In genomic region chr15:27525233-27526005, GRCm38 (mm10) we compare ENCODE assay signal across 10 mouse cellular contexts. TPM values are rescaled to one million over a fixed set of nuclear protein-coding genes. Genes with fewer than 3 reads are reported as not detected.
DNase-seq lines count a peak whose midpoint lies in the region; ATAC-seq lines count a peak whose summit lies in the region.
"Had no signal": no experiment of that assay in that cellular context is flagged by ENCODE, and none has a peak within 500 bp of the region (broad histone marks: within the 10 kb centered on the region; RNA-seq: fewer than 3 reads in every experiment).

No protein-coding gene starts in this region.

- no peak overlapping the region for H3K27ac ChIP-seq in liver, embryonic 16.5 days (ENCODE audit: low read length)
- H3K27ac ChIP-seq in liver, embryonic 12.5 days, result no peak overlapping the region
- H3K27ac ChIP-seq: midbrain, embryonic 10.5 days had no signal

- no peak overlapping the region for H3K4me2 ChIP-seq in liver, embryonic 16.5 days (ENCODE audit: low read depth, low read length)
- no peak overlapping the region for H3K4me2 ChIP-seq in liver, embryonic 12.5 days

- WGBS in liver, embryonic 16.5 days (ENCODE audit: insufficient replicate concordance), result 63% methylated on average over 12 of the region's 12 CpGs
- 70% methylated on average over 12 of the region's 12 CpGs for WGBS in liver, embryonic 12.5 days (ENCODE audit: insufficient replicate concordance)

- H3K27me3 ChIP-seq in liver, embryonic 16.5 days (ENCODE audit: control insufficient read depth, insufficient read depth, low read depth, low read length), result no peaks in the 10 kb centered on the region
- H3K27me3 ChIP-seq in liver, embryonic 12.5 days (replicated peaks), result no peaks in the 10 kb centered on the region

- no peak overlapping the region for H3K4me3 ChIP-seq in liver, embryonic 16.5 days (ENCODE audit: low read depth, low read length)
- H3K4me3 ChIP-seq in liver, embryonic 12.5 days, result no peak overlapping the region
- H3K4me3 ChIP-seq: midbrain, embryonic 10.5 days had no signal

- intact Hi-C loops in gastrocnemius, postnatal 14 days (cut with DNase I; ENCODE audit: low total_unique reads), result no loop called here

- peak; percentile 16; the same call in 1 of the 2 replicates for ATAC-seq in liver, embryonic 16.5 days (ENCODE audit: low read depth)
- ATAC-seq in liver, embryonic 12.5 days, result no peak
- peak; percentile 33; the same call in 1 of the 2 replicates for ATAC-seq in granulocyte monocyte progenitor cell, adult 5-6 weeks (replicated peaks; ENCODE audit: poor library complexity, severe bottlenecking)
- no peak for ATAC-seq in erythroblast, adult 5-6 weeks (replicated peaks; ENCODE audit: low FRiP score, poor library complexity, severe bottlenecking)
- ATAC-seq: inflammation-experienced regulatory T-cells, adult 6 months had no signal

- H3K36me3 ChIP-seq in liver, embryonic 16.5 days (ENCODE audit: control insufficient read depth, insufficient read depth), result no peaks in the 10 kb centered on the region
- no peaks in the 10 kb centered on the region for H3K36me3 ChIP-seq in liver, embryonic 12.5 days
- H3K36me3 ChIP-seq: midbrain, embryonic 10.5 days had no signal

- H3K4me1 ChIP-seq in liver, embryonic 16.5 days (ENCODE audit: control insufficient read depth, low read depth, low read length), result peaks cover 2% of the 10 kb centered on the region
- H3K4me1 ChIP-seq in liver, embryonic 12.5 days, result peaks cover 29% of the 10 kb centered on the region

- DNase-seq in gastrocnemius, postnatal 14 days, result peak; percentile 48
- no peak for DNase-seq in gastrocnemius, adult 18-20 months (ENCODE audit: low spot score)
- DNase-seq in Muller cell, postnatal 12 days (ENCODE audit: inconsistent ontology term), result peak; percentile 64
- DNase-seq in spleen, postnatal 10 days (ENCODE audit: low spot score in 2 of 2), result no peak

- H3K9ac ChIP-seq in liver, embryonic 16.5 days (ENCODE audit: low read depth, low read length), result no peak overlapping the region
- no peak overlapping the region for H3K9ac ChIP-seq in liver, embryonic 12.5 days

- no peaks in the 10 kb centered on the region for H3K9me3 ChIP-seq in liver, embryonic 16.5 days (replicated peaks; ENCODE audit: control insufficient read depth, low read length)
- no peaks in the 10 kb centered on the region for H3K9me3 ChIP-seq in liver, embryonic 12.5 days (replicated peaks)
- H3K9me3 ChIP-seq: midbrain, embryonic 10.5 days had no signal

RNA-seq across cellular contexts. Expression of gene Ank, which starts 58.9 kb away (rescaled TPM):
- total RNA-seq in gastrocnemius, postnatal 14 days (2021), result 10 to 100 TPM; 41.5 to 55.1 TPM
- total RNA-seq in gastrocnemius, adult 18-20 months (2021), result 100 to 1,000 TPM; 128 to 153 TPM
- 5.9 and 6.6 TPM in 2 replicates for polyA plus RNA-seq in liver, embryonic 16.5 days (2015; fragmentation: Nextera tagmentation; extraction: Ambion mirVana)
- 13.6 and 14.2 TPM in 2 replicates for polyA plus RNA-seq in liver, embryonic 12.5 days (2016; fragmentation: Nextera tagmentation; extraction: Ambion mirVana)
- total RNA-seq in granulocyte monocyte progenitor cell, adult 5-6 weeks (2014; fragmentation: Nextera tagmentation), result 20.1 and 20.8 TPM in 2 replicates
- total RNA-seq in granulocyte monocyte progenitor cell, adult 5-6 weeks (2017), result 11.3 and 12.4 TPM in 2 replicates
- total RNA-seq in erythroblast, adult 5-6 weeks (2015; ENCODE audit: low replicate concordance), result 107 and 136 TPM in 2 replicates
- 90.5 and 98.3 TPM in 2 replicates for total RNA-seq in erythroblast, adult 5-6 weeks (2017; ENCODE audit: low replicate concordance)

Comparison
In these comparisons a context has a peak if more than half of its experiments do, and no peak if none do; other contexts are left out.
1. DNase-seq: peak in gastrocnemius, postnatal 14 days (single experiment) and Muller cell, postnatal 12 days (single experiment); none in gastrocnemius, adult 18-20 months (single experiment) and spleen, postnatal 10 days (0 of 2).
2. ATAC-seq: peak in liver, embryonic 16.5 days (single experiment) and granulocyte monocyte progenitor cell, adult 5-6 weeks (single experiment); none in liver, embryonic 12.5 days (single experiment) and erythroblast, adult 5-6 weeks (single experiment).